Mouse (Mus musculus): ENCODE data around the gene Tex9. TPM values are rescaled to one million over a fixed set of nuclear protein-coding genes. Genes with fewer than 3 reads are reported as not detected.

The Tex9 gene
- total RNA-seq, 2 experiments from 2014 or later, result 4.2 to 4.7 TPM

GRCm38 (mm10) chr9:72441927-72442715 is 49.9 kb downstream of the Tex9 start:
- intact Hi-C loops (cut with DNase I), result no loop called here
- DNase-seq, result no peak

- intact Hi-C loops (cut with DNase I), result no loop called here
- DNase-seq, result no peak
These were observed 50.8 kb downstream of the Tex9 start for GRCm38 (mm10) chr9:72440948-72441926.

GRCm38 (mm10) chr9:72440358-72440757 is 51.7 kb downstream of the Tex9 start:
- no peak for DNase-seq
- intact Hi-C loops (cut with DNase I), result no loop called here

GRCm38 (mm10) chr9:72438749-72439148 is 53.3 kb downstream of the Tex9 start:
- intact Hi-C loops (cut with DNase I), result no loop called here
- no peak for DNase-seq

- intact Hi-C loops (cut with DNase I), result no loop called here
- DNase-seq, result peak; percentile 97
These were observed 54.0 kb downstream of the Tex9 start, which contains the start of gene Mns1 for GRCm38 (mm10) chr9:72437822-72438701. Gene Mns1 (plus strand): TSS chr9:72438011.

- no peak for DNase-seq
- intact Hi-C loops (cut with DNase I), result no loop called here
These were observed 57.1 kb downstream of the Tex9 start for GRCm38 (mm10) chr9:72434876-72435275.

- intact Hi-C loops (cut with DNase I), result no loop called here
- no peak for DNase-seq
These were observed 64.2 kb downstream of the Tex9 start for GRCm38 (mm10) chr9:72427861-72428260.

GRCm38 (mm10) chr9:72425300-72425850 is 66.6 kb downstream of the Tex9 start:
- DNase-seq, result no peak
- intact Hi-C loops (cut with DNase I), result no loop called here

GRCm38 (mm10) chr9:72422753-72423152 is 69.3 kb downstream of the Tex9 start:
- intact Hi-C loops (cut with DNase I), result no loop called here
- no peak for DNase-seq

- intact Hi-C loops (cut with DNase I), result no loop called here
- DNase-seq, result peak in 1 of 2 experiments; percentile 27
These were observed 69.7 kb downstream of the Tex9 start for GRCm38 (mm10) chr9:72422284-72422683.

GRCm38 (mm10) chr9:72420490-72420889 is 71.5 kb downstream of the Tex9 start:
- no peak for DNase-seq
- intact Hi-C loops (cut with DNase I), result no loop called here

- intact Hi-C loops (cut with DNase I), result no loop called here
- no peak for DNase-seq
These were observed 73.6 kb downstream of the Tex9 start for GRCm38 (mm10) chr9:72418443-72418842.

- no peak for DNase-seq
These were observed 80.3 kb downstream of the Tex9 start for GRCm38 (mm10) chr9:72411746-72412145.

GRCm38 (mm10) chr9:72409381-72410225 is 82.4 kb downstream of the Tex9 start:
- intact Hi-C loops (cut with DNase I), result loop anchor here (2.0 kb wide), 1 partner anchor 149 kb away; no protein-coding TSS in a partner anchor
- DNase-seq, result no peak

More at GRCm38 (mm10) chr9:72411746-72412145, 80.3 kb downstream of the Tex9 start:
- intact Hi-C loops (cut with DNase I), result no loop called here

- intact Hi-C loops (cut with DNase I), result loop anchor here (1.0 to 2.0 kb wide), 2 partner anchors 147 to 576 kb away; no protein-coding TSS in a partner anchor
These were observed 83.9 kb downstream of the Tex9 start for GRCm38 (mm10) chr9:72408131-72408586.

GRCm38 (mm10) chr9:72405882-72406638 is 86.0 kb downstream of the Tex9 start:
- no peak for DNase-seq
- intact Hi-C loops (cut with DNase I), result no loop called here

More at GRCm38 (mm10) chr9:72408131-72408586, 83.9 kb downstream of the Tex9 start:
- DNase-seq, result peak; percentile 81 to 89

GRCm38 (mm10) chr9:72404934-72405333 is 87.1 kb downstream of the Tex9 start:
- intact Hi-C loops (cut with DNase I), result no loop called here
- no peak for DNase-seq

- intact Hi-C loops (cut with DNase I), result no loop called here
- no peak for DNase-seq
These were observed 87.6 kb downstream of the Tex9 start for GRCm38 (mm10) chr9:72404446-72404845.
